Mouse (Mus musculus): ENCODE data around the gene Rasgef1a. TPM values are rescaled to one million over a fixed set of nuclear protein-coding genes. Genes with fewer than 3 reads are reported as not detected.

The Rasgef1a gene
- polyA plus RNA-seq, 1 experiment from 2014 or later = 0.05 TPM

GRCm38 (mm10) chr6:118087955-118088354, 76.7 kb downstream of the Rasgef1a start:
- CTCF ChIA-PET = no interaction called here
- DNase-seq (ENCODE audit: low read depth, low spot score) (no peak), ATAC-seq (no peak)
- POLR2A ChIA-PET = no interaction called here
- in situ Hi-C loops (cut with MboI; ENCODE audit: low pct_unique_long_range_greater_than_20kb) = no loop called here
- TF ChIP-seq CTCF (IDR thresholded peaks at IDR 0.05) = no peak
- no peaks in the 10 kb centered on the region for H3K27me3 ChIP-seq

GRCm38 (mm10) chr6:118088750-118089440, 77.7 kb downstream of the Rasgef1a start:
- CTCF ChIA-PET = no interaction called here
- no peak for ATAC-seq
- peaks cover 6% of the 10 kb centered on the region for H3K27me3 ChIP-seq
- POLR2A ChIA-PET = no interaction called here
- TF ChIP-seq CTCF (IDR thresholded peaks at IDR 0.05) = no peak
- no peak for DNase-seq (ENCODE audit: low read depth, low spot score)
- in situ Hi-C loops (cut with MboI; ENCODE audit: low pct_unique_long_range_greater_than_20kb) = no loop called here

GRCm38 (mm10) chr6:118090827-118091226, 79.6 kb downstream of the Rasgef1a start:
- TF ChIP-seq CTCF (IDR thresholded peaks at IDR 0.05) = no peak
- ChIA-PET POLR2A (no interaction called here), CTCF (no interaction called here)
- DNase-seq (ENCODE audit: low read depth, low spot score) (no peak), ATAC-seq (no peak)
- in situ Hi-C loops (cut with MboI; ENCODE audit: low pct_unique_long_range_greater_than_20kb) = no loop called here
- peaks cover 6% of the 10 kb centered on the region for H3K27me3 ChIP-seq

- no peak for DNase-seq (ENCODE audit: low read depth, low spot score)
- ChIA-PET POLR2A (interaction anchor here (0.6 to 0.7 kb wide), 2 partner anchors 10 to 27 kb away, joined by 3 to 4 read pairs; no protein-coding TSS in a partner anchor), CTCF (no interaction called here)
- in situ Hi-C loops (cut with MboI; ENCODE audit: low pct_unique_long_range_greater_than_20kb) = no loop called here
- no peak for TF ChIP-seq CTCF (IDR thresholded peaks at IDR 0.05)
- no peak for ATAC-seq
- peaks cover 14% of the 10 kb centered on the region for H3K27me3 ChIP-seq
These were observed 86.6 kb downstream of the Rasgef1a start for GRCm38 (mm10) chr6:118097765-118098365.

GRCm38 (mm10) chr6:118099311-118099802, 88.1 kb downstream of the Rasgef1a start:
- TF ChIP-seq CTCF (IDR thresholded peaks at IDR 0.05) = peak; percentile 46

GRCm38 (mm10) chr6:118111810-118112209, 100.6 kb downstream of the Rasgef1a start:
- in situ Hi-C loops (cut with MboI; ENCODE audit: low pct_unique_long_range_greater_than_20kb) = no loop called here
- POLR2A ChIA-PET = no interaction called here

More at GRCm38 (mm10) chr6:118099311-118099802, 88.1 kb downstream of the Rasgef1a start:
- ATAC-seq = peak; percentile 74
- H3K27me3 ChIP-seq = peaks cover 12% of the 10 kb centered on the region
- POLR2A ChIA-PET = no interaction called here
- DNase-seq (ENCODE audit: low read depth, low spot score) = no peak
- in situ Hi-C loops (cut with MboI; ENCODE audit: low pct_unique_long_range_greater_than_20kb) = no loop called here
- CTCF ChIA-PET = interaction anchor here (0.9 to 1.6 kb wide), 2 partner anchors 14 to 29 kb away, joined by 3 to 5 read pairs; no protein-coding TSS in a partner anchor

GRCm38 (mm10) chr6:118122767-118123166, 111.5 kb downstream of the Rasgef1a start:
- no peak for ATAC-seq
- TF ChIP-seq CTCF (IDR thresholded peaks at IDR 0.05) = no peak
- ChIA-PET POLR2A (no interaction called here), CTCF (no interaction called here)
- H3K27me3 ChIP-seq = no peaks in the 10 kb centered on the region
- DNase-seq (ENCODE audit: low read depth, low spot score) = no peak
- in situ Hi-C loops (cut with MboI; ENCODE audit: low pct_unique_long_range_greater_than_20kb) = no loop called here

More at GRCm38 (mm10) chr6:118111810-118112209, 100.6 kb downstream of the Rasgef1a start:
- peak; percentile 43 for TF ChIP-seq CTCF (IDR thresholded peaks at IDR 0.05)
- DNase-seq (ENCODE audit: low read depth, low spot score) = no peak
- ATAC-seq = no peak
- no peaks in the 10 kb centered on the region for H3K27me3 ChIP-seq
- CTCF ChIA-PET = no interaction called here

GRCm38 (mm10) chr6:118126577-118126976, 115.3 kb downstream of the Rasgef1a start:
- ChIA-PET CTCF (no interaction called here), POLR2A (no interaction called here)
- H3K27me3 ChIP-seq = no peaks in the 10 kb centered on the region
- in situ Hi-C loops (cut with MboI; ENCODE audit: low pct_unique_long_range_greater_than_20kb) = no loop called here
- no peak for ATAC-seq
- TF ChIP-seq CTCF (IDR thresholded peaks at IDR 0.05) = no peak
- no peak for DNase-seq (ENCODE audit: low read depth, low spot score)

- POLR2A ChIA-PET = no interaction called here
- ATAC-seq (no peak), DNase-seq (ENCODE audit: low read depth, low spot score) (no peak)
- H3K27me3 ChIP-seq = no peaks in the 10 kb centered on the region
- TF ChIP-seq CTCF (IDR thresholded peaks at IDR 0.05) = no peak
- in situ Hi-C loops (cut with MboI; ENCODE audit: low pct_unique_long_range_greater_than_20kb) = no loop called here
- CTCF ChIA-PET = interaction anchor here (1.0 kb wide), 1 partner anchor 11 kb away, joined by 3 read pairs; no protein-coding TSS in a partner anchor
These were observed 116.0 kb downstream of the Rasgef1a start for GRCm38 (mm10) chr6:118127198-118127597.

- ATAC-seq = no peak
- ChIA-PET POLR2A (no interaction called here), CTCF (interaction anchor here (1.0 kb wide), 1 partner anchor 12 kb away, joined by 3 read pairs; no protein-coding TSS in a partner anchor)
- TF ChIP-seq CTCF (IDR thresholded peaks at IDR 0.05) = no peak
- no peak for DNase-seq (ENCODE audit: low read depth, low spot score)
- in situ Hi-C loops (cut with MboI; ENCODE audit: low pct_unique_long_range_greater_than_20kb) = no loop called here
- no peaks in the 10 kb centered on the region for H3K27me3 ChIP-seq
These were observed 116.7 kb downstream of the Rasgef1a start for GRCm38 (mm10) chr6:118127827-118128487.

- DNase-seq (ENCODE audit: low read depth, low spot score) (no peak), ATAC-seq (no peak)
- POLR2A ChIA-PET = no interaction called here
- TF ChIP-seq CTCF (IDR thresholded peaks at IDR 0.05) = no peak
- in situ Hi-C loops (cut with MboI; ENCODE audit: low pct_unique_long_range_greater_than_20kb) = no loop called here
- CTCF ChIA-PET = no interaction called here
- H3K27me3 ChIP-seq = no peaks in the 10 kb centered on the region
These were observed 118.8 kb downstream of the Rasgef1a start for GRCm38 (mm10) chr6:118130022-118130421.
